Mouse (Mus musculus) central nervous system, embryonic 11.5 days (tissue): ENCODE data around the gene Prps1. TPM values are rescaled to one million over a fixed set of nuclear protein-coding genes. Genes with fewer than 3 reads are reported as not detected.

Experiments
- polyA plus RNA-seq: library from polyadenylated mRNA; depleted of rRNA; stranded (reverse); fragments of >200 nt; gene quantifications from 2 replicates; pipeline ENCODE4 v1.2.3, GENCODE M21; 2012; rRNA removed

Gene Prps1
- 29.1 and 42.8 TPM in 2 replicates for polyA plus RNA-seq

GRCm38 (mm10) chrX:140456279-140456731 is at the start of gene Prps1:
Prps1 (plus strand) TSS chrX:140456613.

Other genes with a start within 250 kb of the Prps1 start
- 2.9 and 3.1 TPM in 2 replicates for gene Frmpd3, start 114.3 kb upstream of the Prps1 start, polyA plus RNA-seq
- gene Tsc22d3, start 144.0 kb downstream of the Prps1 start, polyA plus RNA-seq, result 60.6 and 69.1 TPM in 2 replicates
- gene Mid2, start 208.0 kb downstream of the Prps1 start, polyA plus RNA-seq, result 2.1 and 4.2 TPM in 2 replicates